8 mouse cellular contexts compared by ENCODE assay signal in genomic region chr2:131234970-131235635, GRCm38 (mm10). TPM values are rescaled to one million over a fixed set of nuclear protein-coding genes. Genes with fewer than 3 reads are reported as not detected.
DNase-seq lines count a peak whose midpoint lies in the region; ATAC-seq lines count a peak whose summit lies in the region.

No protein-coding gene starts in this region.

- no peaks in the 10 kb centered on the region for H3K9me3 ChIP-seq in hindbrain, embryonic 10.5 days
- no peaks in the 10 kb centered on the region for H3K9me3 ChIP-seq in limb, embryonic 13.5 days
- no peaks in the 10 kb centered on the region for H3K9me3 ChIP-seq in midbrain, embryonic 15.5 days

- no peak for ATAC-seq in limb, embryonic 13.5 days (ENCODE audit: low FRiP score, low read depth)
- ATAC-seq in midbrain, embryonic 15.5 days (replicated peaks): no peak
- no peak for ATAC-seq in frontal cortex, adult (ENCODE audit: low TSS enrichment)

- no peak overlapping the region for H3K27ac ChIP-seq in hindbrain, embryonic 10.5 days
- H3K27ac ChIP-seq in limb, embryonic 13.5 days: no peak overlapping the region
- H3K27ac ChIP-seq in midbrain, embryonic 15.5 days: no peak overlapping the region

- DNase-seq in A20 (ENCODE audit: low read depth, low spot score): peak; percentile 85
- peak; percentile 74 for DNase-seq in MEL-GATA-1-ER (ENCODE audit: extremely low read depth, low read depth)
- DNase-seq in hindbrain, embryonic 10.5 days (ENCODE audit: low spot score): no peak
- no peak for DNase-seq in right cerebral cortex, postnatal 36 days (ENCODE audit: low spot score in 2 of 2)
- DNase-seq in right cerebral cortex, adult 2 months (ENCODE audit: low spot score in 2 of 2): no peak

- WGBS in hindbrain, embryonic 10.5 days: 71% methylated on average over 7 of the region's 7 CpGs
- WGBS in limb, embryonic 13.5 days: 74% methylated on average over 7 of the region's 7 CpGs
- WGBS in midbrain, embryonic 15.5 days: 86% methylated on average over 7 of the region's 7 CpGs

- H3K4me1 ChIP-seq in hindbrain, embryonic 10.5 days (replicated peaks): peaks cover 36% of the 10 kb centered on the region
- peaks cover 21% of the 10 kb centered on the region for H3K4me1 ChIP-seq in limb, embryonic 13.5 days
- H3K4me1 ChIP-seq in midbrain, embryonic 15.5 days: peaks cover 10% of the 10 kb centered on the region

- H3K4me2 ChIP-seq in limb, embryonic 13.5 days (replicated peaks): peak overlapping the region; percentile 93
- H3K4me2 ChIP-seq in midbrain, embryonic 15.5 days: 0 out of 2 replicates have a peak overlapping the region, but pooled peaks have one; percentile 95

- peaks cover 19% of the 10 kb centered on the region for H3K36me3 ChIP-seq in hindbrain, embryonic 10.5 days
- H3K36me3 ChIP-seq in limb, embryonic 13.5 days: peaks cover 24% of the 10 kb centered on the region
- no peaks in the 10 kb centered on the region for H3K36me3 ChIP-seq in midbrain, embryonic 15.5 days (replicated peaks)

- H3K9ac ChIP-seq in limb, embryonic 13.5 days: peak overlapping the region; percentile 87
- no peak overlapping the region for H3K9ac ChIP-seq in midbrain, embryonic 15.5 days

- no peaks in the 10 kb centered on the region for H3K27me3 ChIP-seq in hindbrain, embryonic 10.5 days (ENCODE audit: insufficient read depth, poor library complexity, severe bottlenecking)
- H3K27me3 ChIP-seq in limb, embryonic 13.5 days: no peaks in the 10 kb centered on the region
- H3K27me3 ChIP-seq in midbrain, embryonic 15.5 days (replicated peaks): no peaks in the 10 kb centered on the region

- H3K4me3 ChIP-seq in hindbrain, embryonic 10.5 days: peak overlapping the region; percentile 74
- H3K4me3 ChIP-seq in limb, embryonic 13.5 days: peak overlapping the region; percentile 72
- no peak overlapping the region for H3K4me3 ChIP-seq in midbrain, embryonic 15.5 days

RNA-seq across cellular contexts. Expression of gene Mavs, which starts 1.2 kb away (rescaled TPM):
- polyA plus RNA-seq in hindbrain, embryonic 10.5 days (2016; fragmentation: Nextera tagmentation; extraction: Ambion mirVana): 16.4 and 19.0 TPM in 2 replicates
- polyA plus RNA-seq in limb, embryonic 13.5 days (2015; fragmentation: Nextera tagmentation; extraction: Ambion mirVana): 16.6 and 16.7 TPM in 2 replicates
- polyA plus RNA-seq in midbrain, embryonic 15.5 days (2015; fragmentation: Nextera tagmentation; extraction: Ambion mirVana): 5.7 and 7.6 TPM in 2 replicates

RNA-seq across cellular contexts. Expression of gene Pank2, which starts 27.2 kb away (rescaled TPM):
- polyA plus RNA-seq in hindbrain, embryonic 10.5 days (2016; fragmentation: Nextera tagmentation; extraction: Ambion mirVana): 44.9 and 46.8 TPM in 2 replicates
- 39.0 and 39.3 TPM in 2 replicates for polyA plus RNA-seq in limb, embryonic 13.5 days (2015; fragmentation: Nextera tagmentation; extraction: Ambion mirVana)
- polyA plus RNA-seq in midbrain, embryonic 15.5 days (2015; fragmentation: Nextera tagmentation; extraction: Ambion mirVana): 24.6 and 24.7 TPM in 2 replicates

RNA-seq across cellular contexts. Expression of gene Ap5s1, which starts 28.2 kb away (rescaled TPM):
- 27.2 and 32.7 TPM in 2 replicates for polyA plus RNA-seq in hindbrain, embryonic 10.5 days (2016; fragmentation: Nextera tagmentation; extraction: Ambion mirVana)
- polyA plus RNA-seq in limb, embryonic 13.5 days (2015; fragmentation: Nextera tagmentation; extraction: Ambion mirVana): 28.0 and 31.3 TPM in 2 replicates
- polyA plus RNA-seq in midbrain, embryonic 15.5 days (2015; fragmentation: Nextera tagmentation; extraction: Ambion mirVana): 36.5 and 37.5 TPM in 2 replicates

RNA-seq across cellular contexts. Expression of gene Spef1, which starts 48.0 kb away (rescaled TPM):
- polyA plus RNA-seq in hindbrain, embryonic 10.5 days (2016; fragmentation: Nextera tagmentation; extraction: Ambion mirVana): 5.2 and 5.4 TPM in 2 replicates
- 4.7 and 5.5 TPM in 2 replicates for polyA plus RNA-seq in limb, embryonic 13.5 days (2015; fragmentation: Nextera tagmentation; extraction: Ambion mirVana)
- 10.6 and 11.3 TPM in 2 replicates for polyA plus RNA-seq in midbrain, embryonic 15.5 days (2015; fragmentation: Nextera tagmentation; extraction: Ambion mirVana)

RNA-seq across cellular contexts. Expression of gene Cdc25b, which starts 48.4 kb away (rescaled TPM):
- 99.7 and 116 TPM in 2 replicates for polyA plus RNA-seq in hindbrain, embryonic 10.5 days (2016; fragmentation: Nextera tagmentation; extraction: Ambion mirVana)
- 57.6 and 60.3 TPM in 2 replicates for polyA plus RNA-seq in limb, embryonic 13.5 days (2015; fragmentation: Nextera tagmentation; extraction: Ambion mirVana)
- polyA plus RNA-seq in midbrain, embryonic 15.5 days (2015; fragmentation: Nextera tagmentation; extraction: Ambion mirVana): 23.9 and 27.0 TPM in 2 replicates

Comparison
In these comparisons a context has a peak if more than half of its experiments do, and no peak if none do; other contexts are left out.
1. DNase-seq: peak in A20 (single experiment) and MEL-GATA-1-ER (single experiment); none in hindbrain, embryonic 10.5 days (single experiment), right cerebral cortex, postnatal 36 days (0 of 2) and right cerebral cortex, adult 2 months (0 of 2).